Mouse (Mus musculus) limb, embryonic 15.5 days (tissue): Measurements from ENCODE around the gene Slamf7. TPM values are rescaled to one million over a fixed set of nuclear protein-coding genes. Genes with fewer than 3 reads are reported as not detected.

Source experiments
- ATAC-seq: fragments of 200-750 bp; cut with Nextera tagmentation; 2 replicates; pipeline ENCODE4 v1.8.0; 2017; ENCODE audit warnings: low read depth, moderate TSS enrichment; ENCODE audit not compliant: insufficient number of reproducible peaks, low FRiP score, low TSS enrichment
- H3K27ac ChIP-seq: fragments of 300-500 bp; sonication (generic); 2 replicates; pipeline ENCODE4 v1.5.1; 2015; ENCODE audit warnings: moderate library complexity, mild to moderate bottlenecking, inconsistent platforms
- H3K27me3 ChIP-seq: fragments of 300-500 bp; sonication (generic); 2 replicates; pipeline ENCODE4 v1.6.1; 2015; ENCODE audit warnings: inconsistent platforms
- H3K36me3 ChIP-seq: fragments of 300-500 bp; sonication (generic); 2 replicates; pipeline ENCODE4 v1.6.1; 2015; ENCODE audit warnings: inconsistent platforms
- H3K4me1 ChIP-seq: fragments of 300-500 bp; sonication (generic); 2 replicates; pipeline ENCODE4 v1.6.1; 2015; ENCODE audit warnings: inconsistent platforms
- H3K4me2 ChIP-seq: fragments of 300-500 bp; sonication (generic); 2 replicates; pipeline ENCODE4 v1.6.1; 2015; ENCODE audit warnings: mild to moderate bottlenecking, inconsistent platforms
- H3K4me3 ChIP-seq: fragments of 300-500 bp; sonication (generic); 2 replicates; pipeline ENCODE4 v1.5.1; 2015; ENCODE audit warnings: mild to moderate bottlenecking, inconsistent platforms
- H3K9ac ChIP-seq: fragments of 300-500 bp; sonication (generic); 2 replicates; pipeline ENCODE4 v1.6.1; 2015; ENCODE audit warnings: inconsistent platforms
- H3K9me3 ChIP-seq: fragments of 300-500 bp; sonication (generic); 2 replicates; pipeline ENCODE4 v1.6.1; 2016; ENCODE audit warnings: inconsistent platforms
- WGBS: fragments of 180-500 bp; shearing (Covaris S2); methylation state at CpG from one replicate; pipeline ENCODE4 v1.1.7; 2015; 5-methylcytosine and 5-hydroxymethylcytosine counted together
- polyA plus RNA-seq: library from polyadenylated mRNA; unstranded; fragments of >200 nt; fragmentation: Nextera tagmentation; extraction: Ambion mirVana; gene quantifications from 2 replicates; pipeline ENCODE4 v1.2.1, GENCODE M21; 2015

The Slamf7 gene
- polyA plus RNA-seq, 1 experiment from 2014 or later: 0.13 TPM

DNA sequence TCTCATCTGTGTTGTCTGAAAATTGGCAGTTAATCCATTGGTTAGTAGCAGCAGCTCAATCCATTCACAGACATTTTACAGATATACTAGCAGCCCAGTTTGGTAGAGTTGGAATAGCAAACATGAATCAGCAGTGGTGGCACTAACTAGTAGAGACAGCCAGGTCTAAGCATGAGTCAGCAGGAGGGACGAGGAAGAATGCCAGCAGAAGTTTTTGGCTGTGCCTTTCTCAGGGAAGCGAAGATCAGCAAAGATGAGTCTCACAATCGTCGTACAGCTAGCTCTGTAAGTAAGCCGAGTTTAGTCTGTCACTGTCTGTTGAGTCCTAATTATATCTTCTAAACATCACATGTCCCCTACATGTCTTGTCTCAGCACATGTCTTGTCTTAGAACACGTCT, 13.5 kb upstream of the Slamf7 start:
- no peak overlapping the region for H3K9ac ChIP-seq
- no peak for ATAC-seq
- no peak overlapping the region for H3K27ac ChIP-seq
- no peak overlapping the region for H3K4me3 ChIP-seq
- no peaks in the 10 kb centered on the region for H3K4me1 ChIP-seq
- H3K4me2 ChIP-seq: no peak overlapping the region
- no peaks in the 10 kb centered on the region for H3K27me3 ChIP-seq
- H3K36me3 ChIP-seq: no peaks in the 10 kb centered on the region
- 80% methylated on average over 6 of the region's 6 CpGs for WGBS
- H3K9me3 ChIP-seq: no peaks in the 10 kb centered on the region

DNA sequence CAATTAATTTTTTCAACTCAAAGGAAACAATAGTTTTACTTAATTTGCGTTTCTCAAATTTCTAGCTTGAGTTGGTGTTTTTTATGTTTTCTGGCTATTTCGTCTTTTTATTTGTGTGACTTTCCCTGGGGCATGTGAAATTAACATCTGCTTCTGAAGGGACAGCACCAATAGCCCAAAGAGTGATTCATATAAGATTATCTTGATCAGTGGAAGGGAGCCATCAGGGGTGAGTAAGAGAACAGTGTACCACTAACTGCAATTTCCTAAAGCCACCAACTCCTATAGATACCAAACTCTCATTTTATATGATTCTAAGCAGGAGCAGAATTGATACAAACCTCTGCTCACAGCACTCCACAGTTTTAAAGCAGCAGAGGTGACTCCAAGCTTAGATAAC, 10.9 kb upstream of the Slamf7 start:
- H3K4me1 ChIP-seq: no peaks in the 10 kb centered on the region
- 78% methylated on average over 2 of the region's 2 CpGs for WGBS

DNA sequence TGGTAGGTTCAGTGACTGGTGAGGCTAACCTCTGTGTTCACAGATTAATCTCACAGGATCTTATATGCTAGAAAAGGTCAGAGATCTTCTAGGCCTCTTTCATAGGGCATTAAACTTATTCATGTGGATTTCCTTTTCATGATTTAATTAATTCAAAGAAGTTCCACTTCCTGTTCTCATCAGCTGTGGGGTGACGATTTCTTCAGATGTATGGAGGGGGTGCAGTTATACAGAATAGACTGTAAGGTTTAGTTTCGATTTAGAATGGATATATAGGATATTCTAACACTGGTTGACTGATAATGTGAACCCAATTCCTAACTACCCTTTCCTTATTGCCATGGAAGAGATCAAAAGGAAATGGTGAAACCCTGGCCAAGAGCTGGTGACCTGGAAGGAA, 8.6 kb upstream of the Slamf7 start:
- Histone ChIP-seq H3K4me2 (no peak overlapping the region), H3K4me3 (no peak overlapping the region), H3K36me3 (no peaks in the 10 kb centered on the region), H3K9ac (no peak overlapping the region), H3K4me1 (no peaks in the 10 kb centered on the region), H3K9me3 (no peaks in the 10 kb centered on the region), H3K27me3 (no peaks in the 10 kb centered on the region), H3K27ac (no peak overlapping the region)
- WGBS: 75% methylated on average over 2 of the region's 2 CpGs
- no peak for ATAC-seq

More for the DNA sequence above, 10.9 kb upstream of the Slamf7 start:
- Histone ChIP-seq H3K4me2 (no peak overlapping the region), H3K36me3 (no peaks in the 10 kb centered on the region), H3K9ac (no peak overlapping the region), H3K4me3 (no peak overlapping the region), H3K9me3 (no peaks in the 10 kb centered on the region), H3K27ac (no peak overlapping the region), H3K27me3 (no peaks in the 10 kb centered on the region)
- ATAC-seq: no peak

DNA sequence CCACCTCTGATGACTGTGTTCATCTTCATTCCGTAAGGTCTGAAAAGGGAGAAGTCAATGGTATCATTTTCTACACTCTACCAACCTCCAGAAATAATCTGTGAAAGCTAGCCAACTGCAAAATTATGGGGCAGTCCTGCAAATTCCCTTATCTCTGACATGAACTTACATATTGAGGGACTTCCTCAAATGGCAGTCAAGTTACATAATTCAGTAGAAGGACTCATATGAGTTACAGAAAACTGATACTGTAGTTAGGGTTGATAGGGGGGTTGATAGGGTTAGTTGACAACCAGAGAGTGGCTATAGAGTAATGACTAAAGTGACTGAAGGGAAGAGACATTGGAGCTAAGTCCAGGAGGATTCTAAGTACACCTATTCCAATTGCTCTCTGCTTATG, 7.6 kb upstream of the Slamf7 start:
- Histone ChIP-seq H3K4me1 (no peaks in the 10 kb centered on the region), H3K27me3 (no peaks in the 10 kb centered on the region), H3K27ac (no peak overlapping the region), H3K4me3 (no peak overlapping the region), H3K4me2 (no peak overlapping the region), H3K9me3 (no peaks in the 10 kb centered on the region), H3K9ac (no peak overlapping the region), H3K36me3 (no peaks in the 10 kb centered on the region)
- WGBS: 90% methylated on average over 1 of the region's 1 CpGs
- no peak for ATAC-seq

DNA sequence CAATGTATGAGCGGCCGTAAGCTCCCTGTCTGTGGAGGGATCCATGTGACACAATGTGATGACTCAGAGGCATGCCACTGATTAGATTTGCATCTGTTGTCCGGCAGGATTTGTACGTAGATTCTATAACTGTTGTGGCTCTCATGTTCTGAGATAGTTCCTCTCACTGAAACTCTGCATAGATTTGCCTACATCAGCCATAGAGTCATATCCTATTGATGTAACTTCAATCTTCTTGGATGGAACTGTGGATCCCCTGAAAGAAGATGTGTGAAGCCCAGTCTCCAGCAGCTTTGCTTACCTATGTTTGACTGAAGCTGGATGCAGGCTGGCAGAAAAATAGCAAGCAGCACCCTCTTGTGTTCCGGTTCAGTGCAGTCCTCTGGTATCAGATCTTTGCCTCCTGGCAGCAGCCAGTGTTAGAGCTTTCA, 5.7 kb upstream of the Slamf7 start:
- 74% methylated on average over 5 of the region's 5 CpGs for WGBS
- H3K9me3 ChIP-seq: no peaks in the 10 kb centered on the region
- H3K4me1 ChIP-seq: no peaks in the 10 kb centered on the region
- no peaks in the 10 kb centered on the region for H3K36me3 ChIP-seq
- no peak for ATAC-seq
- H3K9ac ChIP-seq: no peak overlapping the region
- H3K4me3 ChIP-seq: no peak overlapping the region
- H3K4me2 ChIP-seq: no peak overlapping the region
- H3K27ac ChIP-seq: no peak overlapping the region
- H3K27me3 ChIP-seq: no peaks in the 10 kb centered on the region

DNA sequence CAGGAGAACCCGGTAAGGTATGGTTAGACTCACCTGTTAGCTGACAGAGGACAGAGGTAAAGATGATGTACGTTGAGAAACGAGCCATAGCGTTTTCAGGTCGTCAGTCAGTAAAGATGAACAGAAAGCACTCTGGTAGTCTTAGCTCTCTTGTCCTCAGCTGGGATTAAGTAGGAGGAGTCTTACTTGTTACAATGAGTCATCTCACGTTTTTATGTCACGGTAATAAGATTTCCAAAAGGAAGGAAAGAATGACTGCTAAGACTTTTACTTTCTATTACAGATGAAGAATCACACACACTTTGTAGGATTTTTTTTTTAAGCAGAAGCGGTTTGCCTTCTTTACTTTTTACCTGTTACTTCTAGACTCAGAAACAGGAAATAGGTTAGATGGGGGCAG, 4.0 kb downstream of the Slamf7 start:
- H3K4me2 ChIP-seq: no peak overlapping the region
- no peaks in the 10 kb centered on the region for H3K9me3 ChIP-seq
- no peak overlapping the region for H3K4me3 ChIP-seq
- no peak overlapping the region for H3K27ac ChIP-seq
- no peak overlapping the region for H3K9ac ChIP-seq
- WGBS: 73% methylated on average over 8 of the region's 8 CpGs
- no peaks in the 10 kb centered on the region for H3K27me3 ChIP-seq
- no peaks in the 10 kb centered on the region for H3K36me3 ChIP-seq
- ATAC-seq: no peak
- no peaks in the 10 kb centered on the region for H3K4me1 ChIP-seq

DNA sequence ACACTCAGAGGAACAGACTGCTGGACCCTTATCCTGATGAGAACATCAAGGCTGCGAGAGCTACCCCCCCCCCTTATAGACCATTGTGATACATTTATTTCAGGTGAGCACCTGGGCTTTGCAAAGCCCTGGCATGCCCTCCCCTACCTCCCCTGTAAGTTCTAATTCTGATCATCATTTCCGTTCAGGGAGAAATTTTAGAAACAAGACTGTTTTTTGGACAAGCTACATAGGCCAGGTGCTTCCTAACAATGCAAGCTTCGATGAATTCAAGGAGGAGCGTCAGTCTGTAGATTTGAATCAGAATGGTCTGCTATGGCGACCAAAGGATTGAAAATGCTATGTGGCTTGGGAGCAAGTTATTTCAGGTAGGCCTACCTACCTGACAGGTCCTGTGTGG, 5.1 kb downstream of the Slamf7 start:
- no peaks in the 10 kb centered on the region for H3K9me3 ChIP-seq
- H3K36me3 ChIP-seq: no peaks in the 10 kb centered on the region
- H3K27me3 ChIP-seq: no peaks in the 10 kb centered on the region
- no peak overlapping the region for H3K27ac ChIP-seq
- H3K4me1 ChIP-seq: no peaks in the 10 kb centered on the region
- H3K4me3 ChIP-seq: no peak overlapping the region
- no peak overlapping the region for H3K4me2 ChIP-seq
- H3K9ac ChIP-seq: no peak overlapping the region
- ATAC-seq: no peak
- WGBS: 78% methylated on average over 5 of the region's 5 CpGs

DNA sequence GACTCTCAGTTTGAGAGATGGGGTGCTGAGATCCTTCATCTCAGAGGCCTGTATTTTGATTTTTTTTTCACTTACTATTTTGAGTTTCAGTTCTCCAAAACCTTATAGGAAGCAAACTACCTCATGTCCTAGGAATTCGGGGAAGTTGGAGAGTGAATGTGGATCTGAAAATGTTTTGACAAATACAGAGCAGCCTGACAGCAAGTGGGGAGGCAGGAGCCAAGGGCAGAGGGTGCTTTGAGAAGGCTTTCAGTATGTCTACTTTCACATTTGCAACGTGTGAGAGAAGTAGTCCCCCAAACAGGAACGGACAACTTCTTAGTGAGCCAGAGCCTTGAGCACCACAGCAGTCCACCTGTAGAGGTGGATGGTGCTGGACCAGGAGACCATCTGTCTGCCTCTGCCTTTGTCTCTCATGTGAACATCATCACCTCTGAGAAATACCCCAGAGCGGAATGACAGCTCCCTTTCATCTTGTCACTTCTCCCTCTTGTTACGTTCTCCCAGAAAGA, 6.3 kb downstream of the Slamf7 start:
- no peak overlapping the region for H3K27ac ChIP-seq
- no peaks in the 10 kb centered on the region for H3K27me3 ChIP-seq
- no peaks in the 10 kb centered on the region for H3K9me3 ChIP-seq
- no peak for ATAC-seq
- no peaks in the 10 kb centered on the region for H3K36me3 ChIP-seq
- no peaks in the 10 kb centered on the region for H3K4me1 ChIP-seq
- H3K4me2 ChIP-seq: no peak overlapping the region
- no peak overlapping the region for H3K4me3 ChIP-seq
- WGBS: 65% methylated on average over 5 of the region's 5 CpGs
- H3K9ac ChIP-seq: no peak overlapping the region

DNA sequence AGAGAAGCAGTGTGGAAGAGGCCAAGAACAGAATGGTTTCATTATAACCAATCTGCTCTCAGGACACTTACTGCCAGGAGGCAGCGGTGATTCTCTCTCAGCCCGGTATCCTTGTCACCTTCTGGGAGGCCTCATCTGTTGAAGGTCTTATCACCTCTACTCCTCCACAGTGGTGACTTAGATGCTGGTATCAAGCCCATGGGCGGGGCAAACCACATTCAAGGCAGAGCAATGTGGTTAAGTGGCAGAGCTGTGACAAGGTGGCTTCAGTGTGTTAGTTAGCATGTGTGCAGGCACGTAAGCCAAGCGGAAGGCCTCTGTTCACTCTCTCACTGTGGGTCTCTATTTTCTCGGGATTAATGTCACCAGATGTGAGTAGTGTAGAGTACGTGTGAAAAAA, 9.2 kb downstream of the Slamf7 start:
- Histone ChIP-seq H3K4me3 (no peak overlapping the region), H3K4me2 (no peak overlapping the region), H3K4me1 (no peaks in the 10 kb centered on the region), H3K9ac (no peak overlapping the region), H3K27me3 (no peaks in the 10 kb centered on the region), H3K27ac (no peak overlapping the region), H3K36me3 (no peaks in the 10 kb centered on the region), H3K9me3 (no peaks in the 10 kb centered on the region)
- 74% methylated on average over 7 of the region's 7 CpGs for WGBS
- no peak for ATAC-seq

DNA sequence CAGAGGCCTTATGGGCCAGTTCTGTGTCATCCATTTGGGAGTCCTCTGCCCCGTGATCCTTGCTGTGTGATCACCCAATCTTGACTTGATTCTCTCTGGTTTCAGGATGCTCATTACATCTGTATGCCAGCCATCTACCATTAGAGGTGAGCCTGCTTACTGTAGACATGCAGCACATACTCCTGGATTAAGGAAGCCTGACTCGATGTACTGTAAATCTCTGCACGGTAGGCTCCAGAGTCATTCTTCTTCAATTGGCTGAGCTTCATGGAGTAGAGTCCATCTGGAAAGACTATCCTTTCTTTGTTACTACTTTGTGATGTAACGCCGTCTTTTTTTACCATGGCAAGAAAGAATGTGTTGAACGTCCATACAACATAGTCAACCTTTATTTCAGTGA, 12.0 kb downstream of the Slamf7 start:
- 91% methylated on average over 6 of the region's 6 CpGs for whole genome bisulfite sequencing
- no peak overlapping the region for H3K4me2 ChIP-seq
- H3K9ac ChIP-seq: no peak overlapping the region
- H3K4me1 ChIP-seq: no peaks in the 10 kb centered on the region
- H3K27ac ChIP-seq: no peak overlapping the region
- H3K36me3 ChIP-seq: no peaks in the 10 kb centered on the region
- no peaks in the 10 kb centered on the region for H3K9me3 ChIP-seq
- ATAC-seq: no peak
- H3K27me3 ChIP-seq: no peaks in the 10 kb centered on the region
- no peak overlapping the region for H3K4me3 ChIP-seq

DNA sequence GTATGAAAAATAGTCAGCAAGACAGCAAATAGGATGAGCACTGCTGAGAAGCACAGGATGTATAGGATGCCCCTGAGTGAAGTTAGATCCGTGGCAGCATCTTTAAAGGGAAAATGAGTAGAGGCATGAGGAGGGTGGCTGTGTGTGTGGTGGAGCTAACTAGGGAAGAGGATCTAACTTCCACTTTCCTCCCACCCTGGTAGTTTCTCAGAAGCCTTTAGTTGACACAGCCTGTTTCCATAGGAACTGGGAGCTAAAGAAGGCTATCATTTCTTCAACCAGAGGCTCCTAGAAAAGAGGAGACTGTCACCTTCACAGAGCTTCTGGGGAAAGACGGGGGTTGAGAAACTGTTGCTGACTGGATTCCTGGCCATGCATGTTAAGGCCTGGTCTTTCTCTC, 14.1 kb downstream of the Slamf7 start:
- H3K27ac ChIP-seq: no peak overlapping the region
- no peak for ATAC-seq
- H3K27me3 ChIP-seq: no peaks in the 10 kb centered on the region
- no peak overlapping the region for H3K9ac ChIP-seq
- no peaks in the 10 kb centered on the region for H3K36me3 ChIP-seq
- no peak overlapping the region for H3K4me2 ChIP-seq
- 72% methylated on average over 2 of the region's 2 CpGs for WGBS
- no peaks in the 10 kb centered on the region for H3K9me3 ChIP-seq
- H3K4me1 ChIP-seq: no peaks in the 10 kb centered on the region
- H3K4me3 ChIP-seq: no peak overlapping the region

DNA sequence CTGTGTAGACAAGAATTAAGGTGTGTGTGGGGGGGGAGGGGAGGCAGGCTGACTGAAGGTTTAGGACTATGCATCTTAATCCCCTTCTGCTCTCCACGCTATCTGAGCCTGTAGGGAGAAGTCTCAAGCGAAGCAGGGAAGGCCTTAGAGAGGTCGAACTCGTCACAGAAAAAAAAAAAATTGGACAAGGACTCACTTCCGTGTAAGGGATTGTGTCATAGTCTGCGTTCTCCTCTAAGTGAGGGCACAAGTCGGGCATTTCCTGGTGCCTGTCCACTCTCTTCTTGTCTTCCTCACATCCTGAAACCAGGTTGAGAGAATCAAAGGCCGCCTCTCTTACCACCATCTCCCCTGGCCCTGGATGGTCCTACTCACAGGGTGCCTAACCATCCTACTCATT, 15.7 kb downstream of the Slamf7 start:
- ATAC-seq: no peak
- Histone ChIP-seq H3K36me3 (no peaks in the 10 kb centered on the region), H3K27ac (no peak overlapping the region), H3K27me3 (no peaks in the 10 kb centered on the region), H3K4me3 (no peak overlapping the region), H3K9ac (no peak overlapping the region), H3K4me2 (no peak overlapping the region), H3K4me1 (no peaks in the 10 kb centered on the region), H3K9me3 (no peaks in the 10 kb centered on the region)
- 80% methylated on average over 8 of the region's 8 CpGs for WGBS

DNA sequence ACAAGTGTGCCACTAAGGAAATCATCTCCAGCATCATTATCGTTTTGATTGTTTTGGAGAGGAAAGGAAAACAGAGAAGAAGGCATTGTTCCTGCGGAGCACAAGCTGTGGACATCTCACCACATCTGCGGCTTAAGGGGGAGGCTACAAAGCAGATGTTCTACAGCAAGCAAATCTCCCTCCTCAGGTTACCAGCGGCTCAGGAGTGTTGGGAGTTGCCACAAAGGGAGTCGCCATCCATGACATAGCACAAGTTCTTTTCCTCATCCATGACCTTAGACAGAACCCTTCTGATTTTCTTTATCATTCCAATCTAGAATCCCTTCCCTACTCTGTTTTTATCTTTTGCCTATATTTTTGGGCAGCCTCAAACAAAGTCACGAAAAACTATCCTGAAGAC, 17.1 kb downstream of the Slamf7 start:
- WGBS: 52% methylated on average over 6 of the region's 6 CpGs
- Histone ChIP-seq H3K4me2 (no peak overlapping the region), H3K4me1 (no peaks in the 10 kb centered on the region; the same call in 1 of the 2 replicates), H3K9ac (no peak overlapping the region), H3K36me3 (no peaks in the 10 kb centered on the region), H3K27ac (no peak overlapping the region), H3K27me3 (no peaks in the 10 kb centered on the region), H3K9me3 (no peaks in the 10 kb centered on the region), H3K4me3 (no peak overlapping the region)
- ATAC-seq: no peak
